Mouse (Mus musculus) frontal cortex, adult (tissue): Measurements from ENCODE around the gene Iqgap1.

Source experiments
- ATAC-seq: cut with Nextera tagmentation; 2 replicates; pipeline ENCODE4 v1.9.2; 2017; ENCODE audit warnings: mild to moderate bottlenecking, moderate library complexity, mixed read lengths; ENCODE audit not compliant: low TSS enrichment

Gene Iqgap1

GRCm38 (mm10) chr7:80667190-80667589 lies 158.6 kb downstream of the Iqgap1 start:
- ATAC-seq = no peak

- no peak for ATAC-seq
Observed at GRCm38 (mm10) chr7:80666198-80666915, 159.4 kb downstream of the Iqgap1 start.
